Mouse (Mus musculus) heart, embryonic 16.5 days (tissue): Measurements from ENCODE around the gene Oip5. TPM values are rescaled to one million over a fixed set of nuclear protein-coding genes. Genes with fewer than 3 reads are reported as not detected.
"Not testable (repeated sequence)": the region's sequence is repeated elsewhere in the genome, so short reads cannot be mapped to it uniquely, and the experiment has no call there.

Source experiments
- ATAC-seq: fragments of 200-750 bp; cut with Nextera tagmentation; replicated peaks from 2 replicates; pipeline ENCODE4 v1.8.0; 2017; ENCODE audit warnings: moderate number of reproducible peaks; ENCODE audit not compliant: insufficient read depth, low FRiP score; ENCODE audit errors: extremely low read depth
- H3K27ac ChIP-seq: fragments of 300-500 bp; sonication (generic); 2 replicates; pipeline ENCODE4 v1.5.1; 2014; ENCODE audit warnings: mild to moderate bottlenecking, low read length, control low read depth, moderate library complexity
- H3K27me3 ChIP-seq: fragments of 300-500 bp; sonication (generic); 2 replicates; pipeline ENCODE4 v1.6.1; 2014; ENCODE audit warnings: low read length, mixed read lengths; ENCODE audit not compliant: control insufficient read depth, insufficient read depth
- H3K36me3 ChIP-seq: fragments of 300-500 bp; sonication (generic); 2 replicates; pipeline ENCODE4 v1.6.1; 2014; ENCODE audit not compliant: control insufficient read depth, insufficient read depth
- H3K4me1 ChIP-seq: fragments of 300-500 bp; sonication (generic); 2 replicates; pipeline ENCODE4 v1.6.1; 2014; ENCODE audit warnings: low read length, mixed read lengths; ENCODE audit not compliant: control insufficient read depth, insufficient read depth
- H3K4me2 ChIP-seq: fragments of 300-500 bp; sonication (generic); 2 replicates; pipeline ENCODE4 v1.6.1; 2014; ENCODE audit warnings: low read depth, mild to moderate bottlenecking, control low read depth, low read length
- H3K4me3 ChIP-seq: fragments of 300-500 bp; sonication (generic); 2 replicates; pipeline ENCODE4 v1.5.1; 2014; ENCODE audit warnings: mild to moderate bottlenecking, control low read depth, low read length
- H3K9ac ChIP-seq: fragments of 300-500 bp; sonication (generic); 2 replicates; pipeline ENCODE4 v1.6.1; 2014; ENCODE audit warnings: low read length, control low read depth
- H3K9me3 ChIP-seq: fragments of 300-500 bp; sonication (generic); replicated peaks from 2 replicates; pipeline ENCODE4 v1.6.1; 2016; ENCODE audit warnings: low read length; ENCODE audit not compliant: control insufficient read depth
- WGBS: fragments of 180-500 bp; shearing (Covaris S2); extraction: QIAGEN DNeasy Blood & Tissue Kit; methylation state at CpG from one replicate; pipeline ENCODE4 v1.1.7; 2014; 5-methylcytosine and 5-hydroxymethylcytosine counted together
- polyA plus RNA-seq: library from polyadenylated mRNA; unstranded; fragments of >200 nt; fragmentation: Nextera tagmentation; extraction: Ambion mirVana; gene quantifications from 2 replicates; pipeline ENCODE4 v1.2.1, GENCODE M21; 2015

The Oip5 gene
- polyA plus RNA-seq: 20.5 and 23.2 TPM in 2 replicates

DNA sequence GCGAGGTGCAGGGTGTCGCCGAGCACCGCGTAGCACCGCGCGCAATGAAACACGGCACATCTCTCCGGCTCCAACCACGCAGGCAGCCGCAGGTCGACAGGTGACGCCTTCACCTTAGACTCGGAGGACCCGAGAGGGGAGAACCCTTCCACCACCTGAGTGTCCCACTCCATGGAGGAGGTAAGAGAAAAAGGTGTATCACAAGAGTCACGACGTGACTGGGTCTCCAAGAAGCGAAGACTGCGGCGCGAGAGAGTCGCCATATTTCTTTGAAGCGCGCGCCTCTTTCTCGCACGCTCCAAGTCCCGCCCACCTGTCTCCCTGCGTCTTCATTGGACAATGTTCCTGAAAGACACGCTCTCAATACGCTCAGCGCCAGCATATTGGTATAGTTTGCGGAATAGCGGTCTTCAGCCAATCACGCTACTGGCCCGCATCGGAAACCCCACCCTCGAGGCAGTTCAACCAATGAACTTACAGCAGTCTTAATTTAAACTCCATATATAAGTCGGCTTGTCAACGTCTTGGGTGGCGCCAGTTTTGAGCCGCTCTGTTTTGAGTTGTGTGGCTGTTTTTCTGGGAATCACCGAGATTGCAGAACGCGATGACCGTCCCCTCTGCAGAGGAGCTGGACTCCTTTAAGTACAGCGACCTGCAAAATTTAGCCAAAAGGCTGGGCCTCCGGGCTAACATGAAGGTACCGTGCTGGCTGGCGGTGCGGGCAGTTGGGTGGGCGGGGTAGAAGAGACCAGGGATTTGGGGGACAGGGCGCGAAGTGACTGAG lies at the start of gene Oip5, which contains the start of gene Nusap1:
Gene Oip5, minus strand, starts transcription at position 271 of the 784 bp plus-strand sequence.
Gene Nusap1, plus strand, starts transcription at position 100 of the 784 bp plus-strand sequence.
- peak; percentile 100 for ATAC-seq
- Histone ChIP-seq H3K4me3 (peak within 1 kb of the TSS; percentile 81), H3K4me2 (peak within 1 kb of the TSS; percentile 87), H3K27ac (peak within 1 kb of the TSS; percentile 66), H3K36me3 (no peaks in the 10 kb centered on the region), H3K9ac (peak within 1 kb of the TSS; percentile 81), H3K9me3 (no peaks in the 10 kb centered on the region), H3K4me1 (peaks cover 19% of the 10 kb centered on the region), H3K27me3 (no peaks in the 10 kb centered on the region)
- under 1% methylated on average over 55 of the region's 55 CpGs for WGBS

DNA sequence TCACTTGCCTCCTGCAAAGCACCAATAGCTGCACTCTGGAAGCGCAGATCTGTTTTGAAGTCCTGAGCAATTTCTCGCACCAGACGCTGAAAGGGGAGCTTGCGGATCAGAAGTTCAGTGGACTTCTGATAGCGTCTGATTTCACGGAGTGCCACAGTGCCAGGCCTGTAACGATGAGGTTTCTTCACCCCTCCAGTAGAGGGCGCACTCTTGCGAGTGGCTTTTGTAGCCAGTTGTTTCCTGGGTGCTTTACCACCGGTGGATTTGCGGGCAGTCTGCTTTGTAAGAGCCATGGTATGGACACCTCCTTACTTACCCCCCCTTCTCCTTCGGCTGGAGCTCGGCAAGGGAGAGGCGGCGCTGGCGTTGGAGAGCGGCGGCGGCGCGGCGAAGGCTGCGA lies 47.5 kb upstream of the Oip5 start:
- not testable (repeated sequence) for H3K4me3 ChIP-seq, H3K27ac ChIP-seq, H3K9me3 ChIP-seq, ATAC-seq, H3K4me2 ChIP-seq, H3K4me1 ChIP-seq, H3K27me3 ChIP-seq, H3K36me3 ChIP-seq, H3K9ac ChIP-seq
- 71% methylated on average over 21 of the region's 23 CpGs for WGBS

DNA sequence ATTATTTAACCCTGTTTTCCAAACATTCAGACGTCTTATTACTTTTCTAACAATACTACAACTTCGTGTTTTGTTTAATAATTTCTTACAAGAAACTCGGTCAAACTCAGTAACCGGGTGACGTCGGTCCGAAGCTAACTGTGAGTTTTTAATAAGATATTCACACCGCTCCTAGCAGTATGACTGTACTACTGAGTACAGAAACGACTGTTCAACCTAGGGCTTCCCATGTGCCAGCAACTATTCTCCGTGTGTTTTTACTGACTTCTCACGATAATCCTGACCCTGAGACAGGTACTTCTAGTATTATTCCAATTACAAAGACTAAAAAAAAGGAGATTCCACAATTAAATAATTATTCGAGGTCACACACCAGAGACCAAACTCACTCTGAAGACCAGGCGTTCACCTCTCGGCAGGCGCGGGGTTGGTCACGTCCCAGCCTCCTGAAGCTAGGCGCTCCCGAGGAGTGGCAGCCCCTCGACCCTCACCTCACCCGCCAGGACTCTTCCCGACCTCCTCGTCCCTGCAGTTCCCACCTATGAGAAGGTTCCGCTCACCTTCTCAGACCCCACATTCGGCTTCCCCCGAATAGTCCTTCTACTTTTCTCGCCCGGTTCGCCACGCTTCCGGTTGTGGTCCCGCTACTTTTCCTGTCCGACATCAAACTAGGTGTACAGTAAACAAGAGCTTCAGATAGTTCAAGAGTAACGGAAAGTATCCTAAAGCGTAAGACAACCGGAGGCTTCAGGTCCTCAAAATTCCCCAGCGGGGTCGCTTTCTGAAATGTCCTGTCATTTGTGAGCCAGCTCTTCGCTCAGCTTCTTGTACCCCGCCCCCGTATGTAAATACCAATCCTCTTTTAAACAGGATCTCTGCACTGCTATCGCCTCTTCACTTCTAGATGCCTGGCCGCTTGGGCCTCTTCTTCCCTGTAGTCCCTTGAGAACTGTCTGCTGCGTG lies 44.2 kb upstream of the Oip5 start, which contains the start of gene Ndufaf1:
Gene Ndufaf1, minus strand, starts transcription at position 608 of the 963 bp plus-strand sequence.
- peak within 1 kb of the TSS; percentile 87 for H3K4me2 ChIP-seq
- no peaks in the 10 kb centered on the region for H3K27me3 ChIP-seq
- peak within 1 kb of the TSS; percentile 95 for H3K9ac ChIP-seq
- no peaks in the 10 kb centered on the region for H3K9me3 ChIP-seq
- peaks cover 8% of the 10 kb centered on the region for H3K4me1 ChIP-seq
- H3K4me3 ChIP-seq: peak within 1 kb of the TSS; percentile 92
- ATAC-seq: peak; percentile 76
- peaks cover 16% of the 10 kb centered on the region for H3K36me3 ChIP-seq
- peak within 1 kb of the TSS; percentile 70 for H3K27ac ChIP-seq
- WGBS: under 1% methylated on average over 44 of the region's 44 CpGs

DNA sequence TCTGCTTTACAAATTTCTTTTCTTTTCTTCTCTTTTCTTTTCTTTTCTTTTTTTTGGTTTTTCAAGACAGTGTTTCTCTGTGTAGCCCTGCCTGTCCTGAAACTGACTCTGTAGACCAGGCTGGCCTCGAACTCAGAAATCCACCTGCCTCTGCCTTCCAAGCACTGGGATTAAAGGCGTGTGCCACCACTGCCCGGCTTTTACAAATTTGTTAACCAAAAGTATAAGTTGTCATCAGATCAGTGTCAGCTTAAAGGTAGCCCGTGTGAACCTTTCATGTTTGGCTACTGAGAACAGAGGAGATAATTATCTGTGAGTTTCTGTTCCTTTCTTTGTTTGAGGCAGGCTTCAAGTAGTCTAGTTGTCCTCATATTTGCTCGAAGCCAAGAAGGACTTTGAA lies 26.0 kb upstream of the Oip5 start:
- 89% methylated on average over 5 of the region's 5 CpGs for WGBS
- H3K36me3 ChIP-seq: peaks cover 51% of the 10 kb centered on the region

DNA sequence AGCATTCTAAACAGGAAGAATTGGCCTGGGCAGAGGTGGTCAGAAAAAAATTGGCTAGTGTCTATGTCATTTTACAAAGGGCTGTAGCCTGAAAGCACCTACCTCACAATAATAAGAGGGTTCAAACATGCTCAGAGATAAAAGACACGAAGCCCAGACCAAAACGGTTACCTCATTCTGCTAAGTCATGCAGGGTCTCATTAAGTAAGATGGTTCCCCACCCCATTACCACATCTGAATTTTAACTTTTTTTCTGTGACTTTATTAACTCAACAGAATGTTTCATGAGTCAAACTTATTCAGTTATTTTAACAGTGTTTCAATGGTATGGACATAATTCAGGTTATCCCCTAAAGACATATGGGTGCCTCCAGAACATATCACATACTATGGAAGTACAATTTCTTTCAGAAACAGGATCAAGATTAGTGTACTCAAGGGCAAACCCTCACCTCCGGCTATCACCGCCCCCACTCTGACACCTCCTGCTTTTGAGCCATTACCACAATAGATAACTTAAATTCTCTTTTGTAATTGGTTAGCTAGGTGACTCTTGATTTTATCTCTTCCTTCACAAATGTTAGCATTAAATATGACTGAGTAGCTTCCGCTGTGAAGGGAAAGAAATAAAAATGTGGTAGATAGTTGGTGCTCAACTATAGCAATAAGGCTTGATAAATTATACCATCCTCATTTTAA lies 23.1 kb upstream of the Oip5 start:
- peaks cover 42% of the 10 kb centered on the region for H3K36me3 ChIP-seq
- H3K27me3 ChIP-seq: no peaks in the 10 kb centered on the region
- no peak overlapping the region for H3K27ac ChIP-seq
- H3K4me2 ChIP-seq: no peak overlapping the region
- no peak overlapping the region for H3K9ac ChIP-seq
- no peak overlapping the region for H3K4me3 ChIP-seq
- no peaks in the 10 kb centered on the region for H3K9me3 ChIP-seq
- 94% methylated on average over 5 of the region's 5 CpGs for WGBS
- no peak for ATAC-seq
- H3K4me1 ChIP-seq: no peaks in the 10 kb centered on the region

More for the DNA sequence above, 26.0 kb upstream of the Oip5 start:
- Histone ChIP-seq H3K27ac (no peak overlapping the region), H3K4me1 (no peaks in the 10 kb centered on the region), H3K9me3 (no peaks in the 10 kb centered on the region), H3K4me3 (no peak overlapping the region), H3K9ac (no peak overlapping the region), H3K27me3 (no peaks in the 10 kb centered on the region), H3K4me2 (no peak overlapping the region)
- no peak for ATAC-seq

DNA sequence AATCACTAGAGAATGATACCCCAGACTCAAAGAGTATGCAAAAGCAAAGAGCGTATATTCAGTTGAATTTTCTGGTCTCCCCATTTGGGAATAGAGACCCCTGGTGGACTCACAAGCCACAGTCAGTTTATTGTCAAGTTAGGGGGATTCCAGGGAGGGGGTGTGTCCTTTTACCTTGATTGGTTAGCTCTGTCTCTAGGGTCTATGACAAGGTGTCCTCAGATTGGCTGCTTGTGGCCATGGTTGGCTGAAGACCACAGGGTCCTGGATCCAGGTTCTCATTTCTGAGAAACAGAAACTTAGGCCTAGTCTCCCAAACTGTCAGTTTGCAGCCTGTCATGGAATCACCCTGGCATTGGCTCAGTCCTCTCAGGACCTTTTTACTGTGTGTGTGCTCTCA lies 18.5 kb upstream of the Oip5 start:
- H3K9me3 ChIP-seq: no peaks in the 10 kb centered on the region
- no peaks in the 10 kb centered on the region for H3K27me3 ChIP-seq
- H3K36me3 ChIP-seq: peaks cover 55% of the 10 kb centered on the region
- H3K4me2 ChIP-seq: no peak overlapping the region
- WGBS: 86% methylated on average over 1 of the region's 1 CpGs
- no peak overlapping the region for H3K27ac ChIP-seq
- H3K4me1 ChIP-seq: no peaks in the 10 kb centered on the region
- H3K4me3 ChIP-seq: no peak overlapping the region
- H3K9ac ChIP-seq: no peak overlapping the region
- no peak for ATAC-seq

DNA sequence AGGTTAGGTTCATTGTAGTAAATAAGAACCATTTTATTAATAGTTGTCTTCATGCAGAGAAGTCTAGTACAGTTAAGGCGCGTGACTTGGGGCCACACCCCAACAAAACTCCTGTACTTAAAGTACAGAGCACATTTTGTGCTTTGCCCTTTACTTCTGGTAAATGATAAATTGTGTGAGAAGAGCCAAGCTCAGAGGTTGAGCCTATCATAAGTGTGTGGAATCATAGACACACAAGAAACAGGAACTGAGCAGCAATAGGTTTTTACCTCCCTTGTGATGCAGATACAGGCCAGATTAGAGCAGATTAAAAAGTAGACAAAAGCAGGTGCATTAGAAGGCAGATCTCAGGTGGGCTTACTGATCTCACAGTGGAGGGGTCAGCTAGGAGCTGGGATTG lies 3.0 kb upstream of the Oip5 start:
- peaks cover 19% of the 10 kb centered on the region for H3K4me1 ChIP-seq
- no peak overlapping the region for H3K4me3 ChIP-seq
- 96% methylated on average over 2 of the region's 2 CpGs for WGBS
- H3K9ac ChIP-seq: no peak overlapping the region
- H3K9me3 ChIP-seq: no peaks in the 10 kb centered on the region
- peaks cover 2% of the 10 kb centered on the region; the same call in 1 of the 2 replicates for H3K36me3 ChIP-seq
- H3K27me3 ChIP-seq: no peaks in the 10 kb centered on the region
- H3K4me2 ChIP-seq: peak overlapping the region; percentile 5
- ATAC-seq: no peak
- H3K27ac ChIP-seq: no peak overlapping the region

DNA sequence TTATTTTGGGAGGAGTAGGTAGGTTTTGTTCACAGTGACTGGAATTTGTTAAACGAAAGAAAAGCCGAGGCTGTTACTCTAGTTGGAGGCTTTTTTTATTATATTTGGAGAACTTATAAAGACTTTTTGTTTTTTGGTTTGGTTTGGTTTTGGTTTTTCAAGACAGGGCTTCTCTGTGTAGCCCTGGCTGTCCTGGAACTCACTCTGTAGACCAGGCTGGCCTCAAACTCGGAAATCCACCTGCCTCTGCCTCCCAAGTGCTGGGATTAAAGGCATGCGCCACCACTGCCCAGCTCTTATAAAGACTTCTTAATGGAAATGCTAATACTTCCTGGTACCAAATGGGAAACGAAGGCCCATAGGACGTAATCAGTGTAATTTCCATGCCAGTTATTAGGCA lies 733 bp upstream of the Oip5 start:
- not testable (repeated sequence) for ATAC-seq, H3K36me3 ChIP-seq, H3K27me3 ChIP-seq, H3K9me3 ChIP-seq
- Histone ChIP-seq H3K27ac (peak overlapping the region; percentile 52), H3K9ac (peak overlapping the region; percentile 69), H3K4me2 (peak overlapping the region; percentile 75), H3K4me1 (peaks cover 19% of the 10 kb centered on the region), H3K4me3 (peak overlapping the region; percentile 81)
- WGBS: 5% methylated on average over 6 of the region's 6 CpGs
